Mouse (Mus musculus) hindbrain, postnatal 0 days (tissue): Measurements from ENCODE around the gene Otud5. TPM values are rescaled to one million over a fixed set of nuclear protein-coding genes. Genes with fewer than 3 reads are reported as not detected.
"Not testable (repeated sequence)": the region's sequence is repeated elsewhere in the genome, so short reads cannot be mapped to it uniquely, and the experiment has no call there.

ENCODE experiments used
- ATAC-seq: fragments of 200-750 bp; cut with Nextera tagmentation; 2 replicates; pipeline ENCODE4 v1.8.0; 2017; ENCODE audit warnings: mild to moderate bottlenecking, moderate TSS enrichment, moderate library complexity
- DNase-seq: peaks from one replicate; pipeline ENCODE4 v3.0.0-alpha.2; 2015; ENCODE audit warnings: low spot score
- H3K27ac ChIP-seq: fragments of 300-500 bp; sonication (generic); 2 replicates; pipeline ENCODE4 v1.5.1; 2014; ENCODE audit warnings: mild to moderate bottlenecking
- H3K27me3 ChIP-seq: fragments of 300-500 bp; sonication (generic); 2 replicates; pipeline ENCODE4 v1.6.1; 2014; ENCODE audit warnings: low read length, mixed read lengths; ENCODE audit not compliant: insufficient read depth
- H3K36me3 ChIP-seq: fragments of 300-500 bp; sonication (generic); 2 replicates; pipeline ENCODE4 v1.6.1; 2014; ENCODE audit warnings: low read length, mixed read lengths; ENCODE audit not compliant: insufficient read depth
- H3K4me1 ChIP-seq: fragments of 300-500 bp; sonication (generic); 2 replicates; pipeline ENCODE4 v1.6.1; 2014; ENCODE audit warnings: antibody characterized with exemption, low read length, mixed read lengths; ENCODE audit not compliant: insufficient read depth
- H3K4me2 ChIP-seq: fragments of 300-500 bp; sonication (generic); 2 replicates; pipeline ENCODE4 v1.6.1; 2014; ENCODE audit warnings: low read depth, mild to moderate bottlenecking, low read length, moderate library complexity, mixed read lengths
- H3K4me3 ChIP-seq: fragments of 300-500 bp; sonication (generic); 2 replicates; pipeline ENCODE4 v1.5.1; 2014; ENCODE audit warnings: low read length
- H3K9ac ChIP-seq: fragments of 300-500 bp; sonication (generic); replicated peaks from 2 replicates; pipeline ENCODE4 v1.6.1; 2014; ENCODE audit warnings: mild to moderate bottlenecking, low read length, moderate library complexity, mixed read lengths
- H3K9me3 ChIP-seq: fragments of 300-500 bp; sonication (generic); 2 replicates; pipeline ENCODE4 v1.6.1; 2016; ENCODE audit warnings: low read length, mixed read lengths
- CTCF ChIP-seq: IDR thresholded peaks from 2 replicates; pipeline ENCODE4 v1.5.1; 2016; ENCODE audit warnings: antibody characterized with exemption, control low read depth, low read depth
- WGBS: fragments of 180-500 bp; shearing (Covaris S2); extraction: QIAGEN DNeasy Blood & Tissue Kit; methylation state at CpG from one replicate; pipeline ENCODE4 v1.1.7; 2014; 5-methylcytosine and 5-hydroxymethylcytosine counted together
- polyA plus RNA-seq: library from polyadenylated mRNA; unstranded; fragments of >200 nt; fragmentation: Nextera tagmentation; extraction: Ambion mirVana; gene quantifications from 2 replicates; pipeline ENCODE4 v1.2.1, GENCODE M21; 2015
- total RNA-seq: library from RNA; depleted of rRNA; stranded (reverse); fragments of >200 nt; gene quantifications from 2 replicates; pipeline ENCODE4 v1.2.3, GENCODE M21; 2014; rRNA removed

The Otud5 gene
- total RNA-seq: 64.9 and 75.8 TPM in 2 replicates
- polyA plus RNA-seq: 36.8 and 37.3 TPM in 2 replicates

GRCm38 (mm10) chrX:7841163-7842162 lies at the start of gene Otud5:
Gene Otud5, plus strand, starts transcription at chrX:7841364.
- H3K9ac ChIP-seq: peak within 1 kb of the TSS; percentile 88
- H3K27ac ChIP-seq: peak within 1 kb of the TSS; percentile 90
- H3K4me2 ChIP-seq: peak within 1 kb of the TSS; percentile 65
- 26% methylated on average over 74 of the region's 74 CpGs for WGBS
- peak within 1 kb of the TSS; percentile 64 for H3K4me3 ChIP-seq
- peak; percentile 0; the same call in 1 of the 2 replicates for TF ChIP-seq CTCF
- H3K36me3 ChIP-seq: no peaks in the 10 kb centered on the region
- peak; percentile 96 for DNase-seq
- no peaks in the 10 kb centered on the region for H3K27me3 ChIP-seq
- H3K4me1 ChIP-seq: no peaks in the 10 kb centered on the region
- peak; percentile 96 for ATAC-seq
- H3K9me3 ChIP-seq: no peaks in the 10 kb centered on the region

GRCm38 (mm10) chrX:7793361-7793760 lies 47.8 kb upstream of the Otud5 start:
- DNase-seq: peak; percentile 45
- Histone ChIP-seq H3K9ac (no peak overlapping the region), H3K4me3 (no peak overlapping the region), H3K9me3 (no peaks in the 10 kb centered on the region), H3K36me3 (no peaks in the 10 kb centered on the region), H3K4me1 (no peaks in the 10 kb centered on the region), H3K27ac (no peak overlapping the region), H3K4me2 (no peak overlapping the region), H3K27me3 (no peaks in the 10 kb centered on the region)
- no peak for ATAC-seq
- WGBS: 54% methylated on average over 3 of the region's 3 CpGs
- peak; percentile 59 for TF ChIP-seq CTCF

GRCm38 (mm10) chrX:7795016-7795415 lies 46.1 kb upstream of the Otud5 start:
- H3K27ac ChIP-seq: no peak overlapping the region
- H3K9ac ChIP-seq: no peak overlapping the region
- H3K36me3 ChIP-seq: 0 out of 2 replicates have a peak, but pooled peaks cover 5% of the 10 kb centered on the region
- H3K4me1 ChIP-seq: no peaks in the 10 kb centered on the region
- no peak for TF ChIP-seq CTCF
- no peak overlapping the region for H3K4me3 ChIP-seq
- DNase-seq: no peak
- H3K9me3 ChIP-seq: no peaks in the 10 kb centered on the region
- 36% methylated on average over 7 of the region's 7 CpGs for WGBS
- ATAC-seq: no peak
- H3K27me3 ChIP-seq: no peaks in the 10 kb centered on the region
- no peak overlapping the region for H3K4me2 ChIP-seq

- no peaks in the 10 kb centered on the region for H3K9me3 ChIP-seq
- no peak overlapping the region for H3K27ac ChIP-seq
- WGBS: 83% methylated on average over 3 of the region's 3 CpGs
- no peak overlapping the region for H3K4me3 ChIP-seq
- no peak overlapping the region for H3K9ac ChIP-seq
- H3K36me3 ChIP-seq: 0 out of 2 replicates have a peak, but pooled peaks cover 8% of the 10 kb centered on the region
- no peak for ATAC-seq
- no peak for DNase-seq
- H3K27me3 ChIP-seq: no peaks in the 10 kb centered on the region
- TF ChIP-seq CTCF: no peak
- H3K4me1 ChIP-seq: no peaks in the 10 kb centered on the region
- no peak overlapping the region for H3K4me2 ChIP-seq
These were observed 43.8 kb upstream of the Otud5 start for GRCm38 (mm10) chrX:7797327-7797726.

GRCm38 (mm10) chrX:7802157-7802556 lies 39.0 kb upstream of the Otud5 start:
- 86% methylated on average over 2 of the region's 2 CpGs for WGBS
- not testable (repeated sequence) for ATAC-seq, H3K27me3 ChIP-seq, H3K4me1 ChIP-seq, H3K4me3 ChIP-seq, H3K4me2 ChIP-seq, H3K9me3 ChIP-seq, DNase-seq, H3K27ac ChIP-seq, H3K9ac ChIP-seq, H3K36me3 ChIP-seq

- H3K27me3 ChIP-seq, H3K4me1 ChIP-seq, H3K4me2 ChIP-seq, H3K9me3 ChIP-seq, H3K4me3 ChIP-seq, H3K27ac ChIP-seq, H3K36me3 ChIP-seq, H3K9ac ChIP-seq: not testable (repeated sequence)
- ATAC-seq (peak; percentile 63; the same call in 1 of the 2 replicates), DNase-seq (peak; percentile 31)
- 53% methylated on average over 8 of the region's 8 CpGs for WGBS
- peak; percentile 47 for TF ChIP-seq CTCF
These were observed 26.1 kb upstream of the Otud5 start for GRCm38 (mm10) chrX:7815016-7815415.
